Mouse (Mus musculus) heart, postnatal 0 days (tissue): ENCODE measurements around the gene Tle3.

Experiments used
- CTCF ChIP-seq: IDR thresholded peaks from 2 replicates; pipeline ENCODE4 v1.5.1; 2016; ENCODE audit warnings: antibody characterized with exemption, control low read depth, low read depth
- EP300 ChIP-seq: IDR thresholded peaks from 2 replicates; pipeline ENCODE4 v1.6.1; 2016; ENCODE audit warnings: antibody characterized with exemption, low read depth

GRCm38 (mm10) chr9:61449363-61449904 lies 77.3 kb downstream of the Tle3 start:
- TF ChIP-seq EP300 (no peak), CTCF (no peak)
